9 mouse cellular contexts compared by ENCODE assay signal in the genomic region with DNA sequence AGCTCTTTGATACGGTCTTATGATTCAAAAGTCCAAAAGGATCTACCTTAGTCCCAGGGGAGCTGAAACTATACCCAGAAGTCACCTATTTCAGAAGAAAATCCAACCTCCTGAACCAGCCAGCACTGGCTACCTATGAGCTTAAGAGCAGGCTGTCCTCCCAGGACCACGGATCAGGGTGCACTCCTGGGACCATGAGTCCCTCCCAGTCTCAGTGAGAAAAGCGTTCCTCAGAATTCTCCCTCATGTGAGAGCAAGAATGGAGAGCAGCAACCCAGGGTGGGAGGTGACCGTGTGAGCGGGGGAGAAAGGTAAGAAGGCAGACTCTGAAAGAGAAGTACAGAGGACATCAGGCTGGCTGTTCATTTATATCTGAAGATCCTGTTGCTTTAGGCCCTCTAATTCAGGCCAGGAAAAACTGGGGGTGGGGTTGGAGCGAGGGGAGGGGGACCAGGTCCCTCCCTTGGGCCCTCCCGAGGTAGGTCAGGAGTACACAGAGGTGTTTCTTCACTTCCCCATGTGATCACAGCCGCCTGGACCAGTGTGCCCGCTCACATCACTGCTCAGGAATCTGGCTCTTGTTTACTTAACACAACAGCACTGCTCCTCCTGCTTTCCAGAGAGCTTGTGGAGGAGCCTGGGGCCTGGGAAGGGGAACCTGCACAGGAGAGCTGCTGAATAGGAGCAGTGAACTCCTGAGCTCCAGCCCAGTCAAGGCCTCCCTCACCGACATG. TPM values are rescaled to one million over a fixed set of nuclear protein-coding genes. Genes with fewer than 3 reads are reported as not detected.
DNase-seq lines count a peak whose midpoint lies in the region; ATAC-seq and TF ChIP-seq lines count a peak whose summit lies in the region.
"Had no signal": no experiment of that assay in that cellular context is flagged by ENCODE, and none has a peak within 500 bp of the region (broad histone marks: within the 10 kb centered on the region; RNA-seq: fewer than 3 reads in every experiment).

No protein-coding gene starts in this region.

- no peak overlapping the region; the same call in 1 of the 2 replicates for H3K9ac ChIP-seq in intestine, embryonic 14.5 days (ENCODE audit: low read length)
- H3K9ac ChIP-seq in limb, embryonic 14.5 days (ENCODE audit: low read depth, low read length, severe bottlenecking), result no peak overlapping the region
- H3K9ac ChIP-seq in stomach, embryonic 16.5 days (ENCODE audit: low read length), result peak overlapping the region; percentile 46; the same call in 1 of the 2 replicates
- no peak overlapping the region for H3K9ac ChIP-seq in neural tube, embryonic 15.5 days (replicated peaks)

- ATAC-seq in intestine, embryonic 14.5 days (replicated peaks; ENCODE audit: low FRiP score, low TSS enrichment, low read depth), result peak; percentile 96
- peak; percentile 88 for ATAC-seq in limb, embryonic 14.5 days (ENCODE audit: low FRiP score, low read depth)
- ATAC-seq in stomach, embryonic 16.5 days (ENCODE audit: insufficient read depth, low FRiP score), result peak; percentile 95
- ATAC-seq in neural tube, embryonic 15.5 days (ENCODE audit: low FRiP score), result no peak

- peaks cover 5% of the 10 kb centered on the region; the same call in 1 of the 2 replicates for H3K9me3 ChIP-seq in intestine, embryonic 14.5 days (ENCODE audit: control insufficient read depth, low read length)
- H3K9me3 ChIP-seq in limb, embryonic 14.5 days (ENCODE audit: control insufficient read depth, low read length), result no peaks in the 10 kb centered on the region
- H3K9me3 ChIP-seq in stomach, embryonic 16.5 days (replicated peaks; ENCODE audit: control insufficient read depth, low read length), result 0 out of 2 replicates have a peak, but pooled peaks cover 4% of the 10 kb centered on the region
- no peaks in the 10 kb centered on the region for H3K9me3 ChIP-seq in neural tube, embryonic 15.5 days (replicated peaks)

- 26% methylated on average over 10 of the region's 10 CpGs for WGBS in intestine, embryonic 14.5 days
- 40% methylated on average over 10 of the region's 10 CpGs for WGBS in limb, embryonic 14.5 days
- WGBS in stomach, embryonic 16.5 days, result 23% methylated on average over 10 of the region's 10 CpGs
- WGBS in neural tube, embryonic 15.5 days, result 75% methylated on average over 10 of the region's 10 CpGs

- DNase-seq in heart, adult 11 months, result peak; percentile 92
- no peak for DNase-seq in heart, adult 9 months (ENCODE audit: low spot score in 2 of 2)
- DNase-seq in intestine, embryonic 14.5 days (ENCODE audit: low spot score), result peak; percentile 75
- peak; percentile 64 for DNase-seq in limb, embryonic 14.5 days (ENCODE audit: low spot score)
- DNase-seq in cerebellum, postnatal 10 days, result no peak
- no peak for DNase-seq in thymus, postnatal 36 days

- TF ChIP-seq POLR2A in limb, embryonic 14.5 days (IDR thresholded peaks at IDR 0.05; ENCODE audit: borderline replicate concordance, extremely low read depth, insufficient read depth, insufficient read length), result no peak

- peak overlapping the region; percentile 14 for H3K4me2 ChIP-seq in intestine, embryonic 14.5 days (ENCODE audit: low read length)
- H3K4me2 ChIP-seq in limb, embryonic 14.5 days (replicated peaks; ENCODE audit: low read depth, low read length, severe bottlenecking), result no peak overlapping the region
- H3K4me2 ChIP-seq in stomach, embryonic 16.5 days (ENCODE audit: low read depth, low read length), result no peak overlapping the region; the same call in 1 of the 2 replicates
- no peak overlapping the region for H3K4me2 ChIP-seq in neural tube, embryonic 15.5 days

- H3K4me3 ChIP-seq in intestine, embryonic 14.5 days (ENCODE audit: low read depth, low read length), result no peak overlapping the region
- no peak overlapping the region for H3K4me3 ChIP-seq in limb, embryonic 14.5 days (replicated peaks; ENCODE audit: low read length)
- no peak overlapping the region for H3K4me3 ChIP-seq in stomach, embryonic 16.5 days (replicated peaks; ENCODE audit: low read length)
- H3K4me3 ChIP-seq in neural tube, embryonic 15.5 days (replicated peaks), result no peak overlapping the region
- H3K4me3 ChIP-seq: myocyte had no signal

- peaks cover 21% of the 10 kb centered on the region for H3K4me1 ChIP-seq in intestine, embryonic 14.5 days (replicated peaks; ENCODE audit: control insufficient read depth, insufficient read depth, low read length)
- H3K4me1 ChIP-seq in limb, embryonic 14.5 days (ENCODE audit: control insufficient read depth, insufficient read depth, low read length), result peaks cover 9% of the 10 kb centered on the region
- peaks cover 17% of the 10 kb centered on the region for H3K4me1 ChIP-seq in stomach, embryonic 16.5 days (ENCODE audit: control insufficient read depth, insufficient read depth, low read length)
- 0 out of 2 replicates have a peak, but pooled peaks cover 5% of the 10 kb centered on the region for H3K4me1 ChIP-seq in neural tube, embryonic 15.5 days

- H3K27me3 ChIP-seq in intestine, embryonic 14.5 days (replicated peaks; ENCODE audit: control insufficient read depth, insufficient read depth, low read length), result no peaks in the 10 kb centered on the region
- no peaks in the 10 kb centered on the region for H3K27me3 ChIP-seq in limb, embryonic 14.5 days (ENCODE audit: control insufficient read depth, insufficient read depth, low read length)
- no peaks in the 10 kb centered on the region for H3K27me3 ChIP-seq in stomach, embryonic 16.5 days (ENCODE audit: control insufficient read depth, insufficient read depth, low read length)
- H3K27me3 ChIP-seq in neural tube, embryonic 15.5 days (replicated peaks), result no peaks in the 10 kb centered on the region

- H3K36me3 ChIP-seq in intestine, embryonic 14.5 days (ENCODE audit: control insufficient read depth, insufficient read depth, low read length), result no peaks in the 10 kb centered on the region
- H3K36me3 ChIP-seq in limb, embryonic 14.5 days (ENCODE audit: control insufficient read depth, insufficient read depth, low read length), result no peaks in the 10 kb centered on the region
- H3K36me3 ChIP-seq in stomach, embryonic 16.5 days (ENCODE audit: control insufficient read depth, insufficient read depth, low read length), result no peaks in the 10 kb centered on the region
- H3K36me3 ChIP-seq in neural tube, embryonic 15.5 days, result no peaks in the 10 kb centered on the region

- peak overlapping the region; percentile 88 for H3K27ac ChIP-seq in intestine, embryonic 14.5 days (ENCODE audit: low read depth)
- H3K27ac ChIP-seq in limb, embryonic 14.5 days (replicated peaks; ENCODE audit: low read depth, low read length), result peak overlapping the region; percentile 70
- H3K27ac ChIP-seq in stomach, embryonic 16.5 days (ENCODE audit: low read length), result peak overlapping the region; percentile 86
- H3K27ac ChIP-seq in neural tube, embryonic 15.5 days (replicated peaks), result no peak overlapping the region

RNA-seq across cellular contexts. Expression of a gene that starts 10.1 kb away (rescaled TPM):
- 58.1 and 62.4 TPM in 2 replicates for polyA plus RNA-seq in intestine, embryonic 14.5 days (2014; fragmentation: Nextera tagmentation; extraction: Ambion mirVana)
- 60.9 and 70.0 TPM in 2 replicates for polyA plus RNA-seq in limb, embryonic 14.5 days (2012; rRNA removed)
- polyA plus RNA-seq in limb, embryonic 14.5 days (2014; fragmentation: Nextera tagmentation; extraction: Ambion mirVana), result 49.9 and 51.6 TPM in 2 replicates
- polyA plus RNA-seq in stomach, embryonic 16.5 days (2015; fragmentation: Nextera tagmentation; extraction: Ambion mirVana), result 16.6 and 18.0 TPM in 2 replicates
- 15.0 and 19.9 TPM in 2 replicates for polyA plus RNA-seq in neural tube, embryonic 15.5 days (2015; fragmentation: Nextera tagmentation; extraction: Ambion mirVana)

RNA-seq across cellular contexts. Expression of a gene that starts 30.4 kb away (rescaled TPM):
- 5.6 and 5.7 TPM in 2 replicates for polyA plus RNA-seq in intestine, embryonic 14.5 days (2014; fragmentation: Nextera tagmentation; extraction: Ambion mirVana)
- polyA plus RNA-seq in limb, embryonic 14.5 days (2012; rRNA removed), result 1.6 and 1.7 TPM in 2 replicates
- polyA plus RNA-seq in limb, embryonic 14.5 days (2014; fragmentation: Nextera tagmentation; extraction: Ambion mirVana), result 2.3 and 2.7 TPM in 2 replicates
- polyA plus RNA-seq in stomach, embryonic 16.5 days (2015; fragmentation: Nextera tagmentation; extraction: Ambion mirVana), result 2.9 and 3.4 TPM in 2 replicates
- polyA plus RNA-seq in neural tube, embryonic 15.5 days (2015; fragmentation: Nextera tagmentation; extraction: Ambion mirVana), result 10.3 and 14.0 TPM in 2 replicates

RNA-seq across cellular contexts. Expression of a gene that starts 45.2 kb away (rescaled TPM):
- 62.8 and 66.0 TPM in 2 replicates for polyA plus RNA-seq in intestine, embryonic 14.5 days (2014; fragmentation: Nextera tagmentation; extraction: Ambion mirVana)
- 59.8 and 60.7 TPM in 2 replicates for polyA plus RNA-seq in limb, embryonic 14.5 days (2012; rRNA removed)
- polyA plus RNA-seq in limb, embryonic 14.5 days (2014; fragmentation: Nextera tagmentation; extraction: Ambion mirVana), result 61.9 and 64.8 TPM in 2 replicates
- polyA plus RNA-seq in stomach, embryonic 16.5 days (2015; fragmentation: Nextera tagmentation; extraction: Ambion mirVana), result 62.1 and 64.0 TPM in 2 replicates
- 51.5 and 53.7 TPM in 2 replicates for polyA plus RNA-seq in neural tube, embryonic 15.5 days (2015; fragmentation: Nextera tagmentation; extraction: Ambion mirVana)

Comparison
In these comparisons a context has a peak if more than half of its experiments do, and no peak if none do; other contexts are left out.
1. DNase-seq: peak in heart, adult 11 months (single experiment), intestine, embryonic 14.5 days (single experiment) and limb, embryonic 14.5 days (single experiment); none in heart, adult 9 months (0 of 2), cerebellum, postnatal 10 days (0 of 2) and thymus, postnatal 36 days (0 of 2).